Mouse (Mus musculus): ENCODE results near the gene Sept11.

GRCm38 (mm10) chr5:93115059-93115458 lies 21.8 kb downstream of the Sept11 start:
- no peak for TF ChIP-seq ZNF384 (IDR thresholded peaks at IDR 0.05; ENCODE audit: low read depth, low read length)
- no peak for TF ChIP-seq MAFK (IDR thresholded peaks at IDR 0.05; ENCODE audit: insufficient read depth, low read depth, low read length)
- TF ChIP-seq ZC3H11A (IDR thresholded peaks at IDR 0.05; ENCODE audit: borderline replicate concordance, low read depth, low read length), result no peak

All from ES-E14 (cell line).